Mouse (Mus musculus) B cell, adult (primary cell): ENCODE data around the gene Spata16. TPM values are rescaled to one million over a fixed set of nuclear protein-coding genes. Genes with fewer than 3 reads are reported as not detected.

ENCODE experiments used
- total RNA-seq: library from RNA; stranded (reverse); gene quantifications from 4 replicates; pipeline ENCODE4 v1.2.4, GENCODE M21; 2023; ENCODE audit not compliant: inconsistent age

Spata16 gene
- not detected in 4 replicates for total RNA-seq

DNA sequence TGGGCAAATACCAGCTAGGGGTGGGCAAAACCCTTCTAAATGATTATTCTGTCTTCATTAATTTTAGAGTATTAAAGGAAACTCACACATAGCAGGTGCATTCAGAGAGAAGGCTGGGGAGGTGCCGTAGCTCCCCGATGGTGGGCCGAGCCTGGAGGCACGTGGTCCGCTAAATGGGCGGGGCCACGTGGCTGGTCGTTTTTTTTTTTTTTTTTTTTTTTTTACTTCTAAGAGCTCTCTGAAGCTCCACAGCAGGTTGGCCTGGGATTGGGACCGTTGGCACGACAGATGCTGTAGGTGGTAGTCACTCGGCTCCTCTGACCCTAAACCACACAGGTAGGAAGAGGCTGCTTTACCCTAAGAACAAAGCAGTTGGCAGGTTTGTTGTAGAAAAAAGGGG, at the start of gene Spata16:
Spata16 (plus strand) TSS at position 219 of the 400 bp plus-strand sequence.

